Mouse (Mus musculus): ENCODE measurements around the gene Ptrhd1. TPM values are rescaled to one million over a fixed set of nuclear protein-coding genes. Genes with fewer than 3 reads are reported as not detected.
A peak's percentile ranks its signal among the peaks of the same experiment; 100 is the strongest.

Gene Ptrhd1
- polyA plus RNA-seq, 1 experiment = 6.3 TPM

GRCm38 (mm10) chr12:4198702-4199101 is 35.1 kb upstream of the Ptrhd1 start:
- TF ChIP-seq CTCF (IDR thresholded peaks at IDR 0.05; ENCODE audit: borderline replicate concordance, insufficient read depth, low read depth, low read length) (no peak), POLR2A (IDR thresholded peaks at IDR 0.05; ENCODE audit: borderline replicate concordance, insufficient read depth, low read length) (no peak)
- Histone ChIP-seq H3K4me1 (ENCODE audit: control insufficient read depth, insufficient read depth, low read length) (peaks cover 6% of the 10 kb centered on the region), H3K27ac (ENCODE audit: insufficient read depth, low read length) (no peak overlapping the region), H3K27me3 (ENCODE audit: control insufficient read depth, insufficient read depth, low read length) (no peaks in the 10 kb centered on the region), H3K4me3 (replicated peaks; ENCODE audit: insufficient read depth, low read depth, low read length) (no peak overlapping the region)
- DNase-seq = peak in 1 of 2 experiments; percentile 4
- 92% methylated on average over 4 of the region's 4 CpGs for WGBS

GRCm38 (mm10) chr12:4199271-4199670 is 34.6 kb upstream of the Ptrhd1 start:
- peaks cover under 1% of the 10 kb centered on the region; the same call in 1 of the 2 replicates for H3K4me1 ChIP-seq (ENCODE audit: control insufficient read depth, insufficient read depth, low read length)
- no peak for TF ChIP-seq CTCF (IDR thresholded peaks at IDR 0.05; ENCODE audit: borderline replicate concordance, insufficient read depth, low read depth, low read length)
- TF ChIP-seq POLR2A (IDR thresholded peaks at IDR 0.05; ENCODE audit: borderline replicate concordance, insufficient read depth, low read length) = no peak
- no peaks in the 10 kb centered on the region for H3K27me3 ChIP-seq (ENCODE audit: control insufficient read depth, insufficient read depth, low read length)
- H3K27ac ChIP-seq (ENCODE audit: insufficient read depth, low read length) = no peak overlapping the region
- no peak overlapping the region for H3K4me3 ChIP-seq (replicated peaks; ENCODE audit: insufficient read depth, low read depth, low read length)
- DNase-seq = peak in 1 of 2 experiments; percentile 5
- 91% methylated on average over 11 of the region's 11 CpGs for WGBS

- 51% methylated on average over 13 of the region's 13 CpGs for WGBS
- Histone ChIP-seq H3K4me3 (replicated peaks; ENCODE audit: insufficient read depth, low read depth, low read length) (no peak overlapping the region), H3K27me3 (ENCODE audit: control insufficient read depth, insufficient read depth, low read length) (no peaks in the 10 kb centered on the region), H3K4me1 (ENCODE audit: control insufficient read depth, insufficient read depth, low read length) (no peaks in the 10 kb centered on the region), H3K27ac (ENCODE audit: insufficient read depth, low read length) (no peak overlapping the region)
- TF ChIP-seq CTCF (IDR thresholded peaks at IDR 0.05; ENCODE audit: borderline replicate concordance, insufficient read depth, low read depth, low read length) (no peak), POLR2A (IDR thresholded peaks at IDR 0.05; ENCODE audit: borderline replicate concordance, insufficient read depth, low read length) (no peak)
- peak; percentile 31 to 53 for DNase-seq
These were observed 32.2 kb upstream of the Ptrhd1 start for GRCm38 (mm10) chr12:4201454-4202200.

- H3K27ac ChIP-seq (ENCODE audit: insufficient read depth, low read length) = no peak overlapping the region
- peak in 1 of 2 experiments; percentile 13 for DNase-seq
- 64% methylated on average over 4 of the region's 4 CpGs for WGBS
- H3K4me3 ChIP-seq (replicated peaks; ENCODE audit: insufficient read depth, low read depth, low read length) = no peak overlapping the region
- no peaks in the 10 kb centered on the region for H3K4me1 ChIP-seq (ENCODE audit: control insufficient read depth, insufficient read depth, low read length)
- TF ChIP-seq CTCF (IDR thresholded peaks at IDR 0.05; ENCODE audit: borderline replicate concordance, insufficient read depth, low read depth, low read length) (no peak), POLR2A (IDR thresholded peaks at IDR 0.05; ENCODE audit: borderline replicate concordance, insufficient read depth, low read length) (no peak)
- no peaks in the 10 kb centered on the region for H3K27me3 ChIP-seq (ENCODE audit: control insufficient read depth, insufficient read depth, low read length)
These were observed 31.6 kb upstream of the Ptrhd1 start for GRCm38 (mm10) chr12:4202206-4202605.

GRCm38 (mm10) chr12:4206106-4206505 is 27.7 kb upstream of the Ptrhd1 start:
- WGBS = 91% methylated on average over 11 of the region's 11 CpGs
- Histone ChIP-seq H3K4me1 (ENCODE audit: control insufficient read depth, insufficient read depth, low read length) (no peaks in the 10 kb centered on the region), H3K4me3 (replicated peaks; ENCODE audit: insufficient read depth, low read depth, low read length) (no peak overlapping the region), H3K27me3 (ENCODE audit: control insufficient read depth, insufficient read depth, low read length) (no peaks in the 10 kb centered on the region), H3K27ac (ENCODE audit: insufficient read depth, low read length) (no peak overlapping the region)
- no peak for DNase-seq
- no peak for TF ChIP-seq POLR2A (IDR thresholded peaks at IDR 0.05; ENCODE audit: borderline replicate concordance, insufficient read depth, low read length)
- no peak for TF ChIP-seq CTCF (IDR thresholded peaks at IDR 0.05; ENCODE audit: borderline replicate concordance, insufficient read depth, low read depth, low read length)

- 70% methylated on average over 15 of the region's 15 CpGs for WGBS
- Histone ChIP-seq H3K27me3 (ENCODE audit: control insufficient read depth, insufficient read depth, low read length) (no peaks in the 10 kb centered on the region), H3K4me3 (replicated peaks; ENCODE audit: insufficient read depth, low read depth, low read length) (no peak overlapping the region), H3K4me1 (ENCODE audit: control insufficient read depth, insufficient read depth, low read length) (no peaks in the 10 kb centered on the region), H3K27ac (ENCODE audit: insufficient read depth, low read length) (no peak overlapping the region)
- peak; percentile 55 to 65 for DNase-seq
- TF ChIP-seq CTCF (IDR thresholded peaks at IDR 0.05; ENCODE audit: borderline replicate concordance, insufficient read depth, low read depth, low read length) (peak; percentile 59; the same call in 1 of the 2 replicates), POLR2A (IDR thresholded peaks at IDR 0.05; ENCODE audit: borderline replicate concordance, insufficient read depth, low read length) (no peak)
These were observed 25.3 kb upstream of the Ptrhd1 start for GRCm38 (mm10) chr12:4208405-4209133.

GRCm38 (mm10) chr12:4209196-4209595 is 24.6 kb upstream of the Ptrhd1 start:
- WGBS = 96% methylated on average over 9 of the region's 9 CpGs
- no peak for TF ChIP-seq POLR2A (IDR thresholded peaks at IDR 0.05; ENCODE audit: borderline replicate concordance, insufficient read depth, low read length)
- Histone ChIP-seq H3K27me3 (ENCODE audit: control insufficient read depth, insufficient read depth, low read length) (no peaks in the 10 kb centered on the region), H3K4me3 (replicated peaks; ENCODE audit: insufficient read depth, low read depth, low read length) (no peak overlapping the region), H3K27ac (ENCODE audit: insufficient read depth, low read length) (no peak overlapping the region), H3K4me1 (ENCODE audit: control insufficient read depth, insufficient read depth, low read length) (no peaks in the 10 kb centered on the region)
- DNase-seq = no peak

- 86% methylated on average over 9 of the region's 9 CpGs for WGBS
- no peak overlapping the region for H3K4me3 ChIP-seq (replicated peaks; ENCODE audit: insufficient read depth, low read depth, low read length)
- DNase-seq = no peak
These were observed 22.7 kb upstream of the Ptrhd1 start for GRCm38 (mm10) chr12:4211174-4211573.

More at GRCm38 (mm10) chr12:4211174-4211573, 22.7 kb upstream of the Ptrhd1 start:
- no peak overlapping the region for H3K27ac ChIP-seq (ENCODE audit: insufficient read depth, low read length)
- TF ChIP-seq POLR2A (IDR thresholded peaks at IDR 0.05; ENCODE audit: borderline replicate concordance, insufficient read depth, low read length) (no peak), CTCF (IDR thresholded peaks at IDR 0.05; ENCODE audit: borderline replicate concordance, insufficient read depth, low read depth, low read length) (no peak)
- H3K27me3 ChIP-seq (ENCODE audit: control insufficient read depth, insufficient read depth, low read length) = no peaks in the 10 kb centered on the region
- H3K4me1 ChIP-seq (ENCODE audit: control insufficient read depth, insufficient read depth, low read length) = no peaks in the 10 kb centered on the region
